9 mouse cellular contexts compared by ENCODE assay signal in genomic region chrX:20920249-20920843, GRCm38 (mm10). TPM values are rescaled to one million over a fixed set of nuclear protein-coding genes. Genes with fewer than 3 reads are reported as not detected.
DNase-seq lines count a peak whose midpoint lies in the region; ATAC-seq and TF ChIP-seq lines count a peak whose summit lies in the region.
"Had no signal": no experiment of that assay in that cellular context is flagged by ENCODE, and none has a peak within 500 bp of the region (broad histone marks: within the 10 kb centered on the region; RNA-seq: fewer than 3 reads in every experiment).

No protein-coding gene starts in this region.

- H3K4me1 ChIP-seq in heart, embryonic 14.5 days (ENCODE audit: control insufficient read depth in 2 of 2, insufficient read depth in 2 of 2, low read length in 2 of 2): no peaks in the 10 kb centered on the region
- no peaks in the 10 kb centered on the region for H3K4me1 ChIP-seq in brown adipose tissue, adult 24 weeks (ENCODE audit: control insufficient read depth, insufficient read depth, insufficient read length, low read length)
- H3K4me1 ChIP-seq in midbrain, postnatal 0 days (ENCODE audit: insufficient read depth, low read length): peaks cover 3% of the 10 kb centered on the region; the same call in 1 of the 2 replicates

- intact Hi-C loops in heart, postnatal 36 days (cut with DNase I): no loop called here

- no peak for DNase-seq in heart, postnatal 36 days
- peak; percentile 2 for DNase-seq in midbrain, postnatal 0 days (ENCODE audit: low spot score)
- no peak for DNase-seq in left cerebral cortex, adult 9 months (ENCODE audit: low spot score in 2 of 2)
- DNase-seq in adrenal gland, adult 2 months: no peak

- H3K4me2 ChIP-seq in heart, embryonic 14.5 days (ENCODE audit: low read length): peak overlapping the region; percentile 72
- peak overlapping the region; percentile 56 for H3K4me2 ChIP-seq in midbrain, postnatal 0 days (ENCODE audit: low read depth, low read length, poor library complexity, severe bottlenecking)

- peak overlapping the region; percentile 55 for H3ac ChIP-seq in C2C12 (ENCODE audit: control insufficient read depth, insufficient read length, low read depth)

- no peak for ATAC-seq in heart, embryonic 14.5 days (ENCODE audit: insufficient number of reproducible peaks, insufficient read depth, low FRiP score, low read depth)
- peak; percentile 24 for ATAC-seq in inflammation-experienced regulatory T-cells, adult 6 months
- peak; percentile 71 for ATAC-seq in midbrain, postnatal 0 days (ENCODE audit: low FRiP score)

- H3K79me2 ChIP-seq in C2C12 (ENCODE audit: control insufficient read depth, insufficient read depth): no peaks in the 10 kb centered on the region

- no peak overlapping the region for H3K27ac ChIP-seq in heart, embryonic 14.5 days (replicated peaks in 1 of 2; ENCODE audit: control insufficient read depth in 1 of 2, insufficient read depth in 1 of 2, low read depth in 2 of 2, low read length in 2 of 2)
- no peak overlapping the region for H3K27ac ChIP-seq in brown adipose tissue, adult 24 weeks (replicated peaks; ENCODE audit: low read depth, low read length)
- peak overlapping the region; percentile 77 for H3K27ac ChIP-seq in midbrain, postnatal 0 days (ENCODE audit: low read depth, low read length)

- no peak for TF ChIP-seq CTCF in C2C12 (IDR thresholded peaks at IDR 0.05; ENCODE audit: control insufficient read depth, insufficient read depth, insufficient read length)
- no peak; the same call in 1 of the 2 replicates for TF ChIP-seq CTCF in midbrain, postnatal 0 days (IDR thresholded peaks at IDR 0.05)

- H3K4me3 ChIP-seq in heart, embryonic 14.5 days (ENCODE audit: control insufficient read depth in 1 of 2, insufficient read depth in 1 of 2, low read depth in 1 of 2, low read length in 2 of 2): peak overlapping the region; percentile 41 to 49
- peak overlapping the region; percentile 30 for H3K4me3 ChIP-seq in C2C12 (ENCODE audit: insufficient read depth, poor library complexity, severe bottlenecking)
- peak overlapping the region; percentile 31 for H3K4me3 ChIP-seq in brown adipose tissue, adult 24 weeks (ENCODE audit: insufficient read depth, low read depth, low read length)
- H3K4me3 ChIP-seq in midbrain, postnatal 0 days (ENCODE audit: low read depth, low read length): peak overlapping the region; percentile 56

- peaks cover 5% of the 10 kb centered on the region for H3K27me3 ChIP-seq in heart, embryonic 14.5 days (ENCODE audit: control insufficient read depth, insufficient read depth, low read length)
- no peaks in the 10 kb centered on the region for H3K27me3 ChIP-seq in C2C12 (ENCODE audit: control insufficient read depth, insufficient read depth, insufficient read length)
- H3K27me3 ChIP-seq in midbrain, postnatal 0 days (ENCODE audit: insufficient read depth, low read length): no peaks in the 10 kb centered on the region

- 20% methylated on average over 33 of the region's 49 CpGs for WGBS in heart, embryonic 14.5 days
- WGBS in midbrain, postnatal 0 days: 21% methylated on average over 41 of the region's 49 CpGs

- H3K9me3 ChIP-seq in heart, embryonic 14.5 days (ENCODE audit: control insufficient read depth, low read length): no peaks in the 10 kb centered on the region
- no peaks in the 10 kb centered on the region for H3K9me3 ChIP-seq in midbrain, postnatal 0 days (ENCODE audit: low read length)

- H3K36me3 ChIP-seq in heart, embryonic 14.5 days (ENCODE audit: control insufficient read depth, insufficient read depth, low read length): no peaks in the 10 kb centered on the region
- H3K36me3 ChIP-seq in C2C12 (ENCODE audit: control insufficient read depth, insufficient read depth): no peaks in the 10 kb centered on the region
- H3K36me3 ChIP-seq in midbrain, postnatal 0 days (ENCODE audit: insufficient read depth, low read length): no peaks in the 10 kb centered on the region

- H3K79me3 ChIP-seq in C2C12 (ENCODE audit: low read depth): no peaks in the 10 kb centered on the region

- H3K9ac ChIP-seq in heart, embryonic 14.5 days (ENCODE audit: low read length): no peak overlapping the region; the same call in 1 of the 2 replicates
- peak overlapping the region; percentile 71 for H3K9ac ChIP-seq in midbrain, postnatal 0 days (replicated peaks; ENCODE audit: low read length, poor library complexity, severe bottlenecking)

TF ChIP-seq in C2C12, 6 proteins besides CTCF, POLR2A, EP300 and RAD21:
- TF ChIP-seq FOSL1 (IDR thresholded peaks at IDR 0.05; ENCODE audit: insufficient read depth, low read length, poor library complexity, severe bottlenecking) (no peak), MYOG (IDR thresholded peaks at IDR 0.05; ENCODE audit: control insufficient read depth, extremely low read depth, insufficient read length) (no peak), MAX (IDR thresholded peaks at IDR 0.05) (no peak), CEBPB (IDR thresholded peaks at IDR 0.05; ENCODE audit: low read depth) (no peak), USF1 (IDR thresholded peaks at IDR 0.05; ENCODE audit: low read depth) (no peak), MYOD1 (IDR thresholded peaks at IDR 0.05; ENCODE audit: control insufficient read depth, insufficient read length, low read depth) (no peak)

RNA-seq across cellular contexts. Expression of gene Syn1, which starts 0.5 kb away (rescaled TPM):
- polyA plus RNA-seq in heart, embryonic 14.5 days (2014; fragmentation: Nextera tagmentation; extraction: Ambion mirVana): 0.08 and 0.38 TPM in 2 replicates
- under 1 TPM; 0.16 to 0.22 TPM for total RNA-seq in heart, postnatal 36 days (2021)
- 6.1 TPM for polyA plus RNA-seq in C2C12 (2012; fragmentation: generic; extraction: Trizol)
- not detected in 2 replicates for polyA plus RNA-seq in brown adipose tissue, adult 24 weeks (2012; ENCODE audit: insufficient read depth, insufficient read length, missing spikeins)
- polyA plus RNA-seq in inflammation-experienced regulatory T-cells, adult 6 months (2017; shearing (Covaris generic)): not detected
- total RNA-seq in midbrain, postnatal 0 days (2014; rRNA removed): 60.9 and 70.8 TPM in 2 replicates
- polyA plus RNA-seq in midbrain, postnatal 0 days (2015; fragmentation: Nextera tagmentation; extraction: Ambion mirVana): 113 and 115 TPM in 2 replicates
- total RNA-seq in adrenal gland, adult 2 months (2021): 10 to 100 TPM in 1 of 2 experiments, 1 to 10 TPM in 1; 8.1 to 12.4 TPM
- polyA plus RNA-seq in adrenal gland, adult 2 months (2012; rRNA removed): 11.4 and 12.2 TPM in 2 replicates

RNA-seq across cellular contexts. Expression of gene Cfp, which starts 11.0 kb away (rescaled TPM):
- polyA plus RNA-seq in heart, embryonic 14.5 days (2014; fragmentation: Nextera tagmentation; extraction: Ambion mirVana): 2.5 and 4.3 TPM in 2 replicates
- 10 to 100 TPM; 10.9 to 11.5 TPM for total RNA-seq in heart, postnatal 36 days (2021)
- 1.2 TPM for polyA plus RNA-seq in C2C12 (2012; fragmentation: generic; extraction: Trizol)
- polyA plus RNA-seq in brown adipose tissue, adult 24 weeks (2012; ENCODE audit: insufficient read depth, insufficient read length, missing spikeins): 9.0 and 13.0 TPM in 2 replicates
- 1 to 10 TPM; 4.7 to 6.6 (median 6.3) TPM for polyA plus RNA-seq in inflammation-experienced regulatory T-cells, adult 6 months (2017; shearing (Covaris generic))
- 7.7 and 8.4 TPM in 2 replicates for total RNA-seq in midbrain, postnatal 0 days (2014; rRNA removed)
- 3.1 and 3.2 TPM in 2 replicates for polyA plus RNA-seq in midbrain, postnatal 0 days (2015; fragmentation: Nextera tagmentation; extraction: Ambion mirVana)
- total RNA-seq in adrenal gland, adult 2 months (2021): 10 to 100 TPM; 11.6 to 12.1 TPM
- polyA plus RNA-seq in adrenal gland, adult 2 months (2012; rRNA removed): 23.6 and 24.0 TPM in 2 replicates

RNA-seq across cellular contexts. Expression of gene Elk1, which starts 30.1 kb away (rescaled TPM):
- polyA plus RNA-seq in heart, embryonic 14.5 days (2014; fragmentation: Nextera tagmentation; extraction: Ambion mirVana): 5.3 and 7.1 TPM in 2 replicates
- 1 to 10 TPM; 9.6 to 9.9 TPM for total RNA-seq in heart, postnatal 36 days (2021)
- 14.4 TPM for polyA plus RNA-seq in C2C12 (2012; fragmentation: generic; extraction: Trizol)
- 5.5 and 8.8 TPM in 2 replicates for polyA plus RNA-seq in brown adipose tissue, adult 24 weeks (2012; ENCODE audit: insufficient read depth, insufficient read length, missing spikeins)
- 1 to 10 TPM; 3.2 to 6.3 (median 3.4) TPM for polyA plus RNA-seq in inflammation-experienced regulatory T-cells, adult 6 months (2017; shearing (Covaris generic))
- 31.7 and 38.4 TPM in 2 replicates for total RNA-seq in midbrain, postnatal 0 days (2014; rRNA removed)
- polyA plus RNA-seq in midbrain, postnatal 0 days (2015; fragmentation: Nextera tagmentation; extraction: Ambion mirVana): 15.4 and 16.7 TPM in 2 replicates
- 10 to 100 TPM; 14.6 to 16.5 TPM for total RNA-seq in adrenal gland, adult 2 months (2021)
- 34.3 and 35.0 TPM in 2 replicates for polyA plus RNA-seq in adrenal gland, adult 2 months (2012; rRNA removed)

RNA-seq across cellular contexts. Expression of gene Uxt, which starts 41.5 kb away (rescaled TPM):
- polyA plus RNA-seq in heart, embryonic 14.5 days (2014; fragmentation: Nextera tagmentation; extraction: Ambion mirVana): 51.1 and 52.6 TPM in 2 replicates
- total RNA-seq in heart, postnatal 36 days (2021): 10 to 100 TPM; 33.6 to 36.0 TPM
- 46.5 TPM for polyA plus RNA-seq in C2C12 (2012; fragmentation: generic; extraction: Trizol)
- polyA plus RNA-seq in brown adipose tissue, adult 24 weeks (2012; ENCODE audit: insufficient read depth, insufficient read length, missing spikeins): 103 and 122 TPM in 2 replicates
- polyA plus RNA-seq in inflammation-experienced regulatory T-cells, adult 6 months (2017; shearing (Covaris generic)): 10 to 100 TPM; 34.8 to 45.2 (median 42.1) TPM
- total RNA-seq in midbrain, postnatal 0 days (2014; rRNA removed): 11.8 and 14.1 TPM in 2 replicates
- 22.4 and 22.7 TPM in 2 replicates for polyA plus RNA-seq in midbrain, postnatal 0 days (2015; fragmentation: Nextera tagmentation; extraction: Ambion mirVana)
- 10 to 100 TPM; 35.9 to 42.6 TPM for total RNA-seq in adrenal gland, adult 2 months (2021)
- 6.9 TPM in 2 replicates for polyA plus RNA-seq in adrenal gland, adult 2 months (2012; rRNA removed)

RNA-seq across cellular contexts. Expression of gene Timp1, which starts 50.4 kb away (rescaled TPM):
- polyA plus RNA-seq in heart, embryonic 14.5 days (2014; fragmentation: Nextera tagmentation; extraction: Ambion mirVana): 32.3 and 33.8 TPM in 2 replicates
- 1 to 10 TPM; 2.6 to 5.0 TPM for total RNA-seq in heart, postnatal 36 days (2021)
- polyA plus RNA-seq in C2C12 (2012; fragmentation: generic; extraction: Trizol): 466 TPM
- not detected in 2 replicates for polyA plus RNA-seq in brown adipose tissue, adult 24 weeks (2012; ENCODE audit: insufficient read depth, insufficient read length, missing spikeins)
- not detected for polyA plus RNA-seq in inflammation-experienced regulatory T-cells, adult 6 months (2017; shearing (Covaris generic))
- total RNA-seq in midbrain, postnatal 0 days (2014; rRNA removed): 3.8 and 9.3 TPM in 2 replicates
- polyA plus RNA-seq in midbrain, postnatal 0 days (2015; fragmentation: Nextera tagmentation; extraction: Ambion mirVana): 3.2 and 4.1 TPM in 2 replicates
- total RNA-seq in adrenal gland, adult 2 months (2021): 10 to 100 TPM; 20.7 to 45.5 TPM
- 34.9 and 39.0 TPM in 2 replicates for polyA plus RNA-seq in adrenal gland, adult 2 months (2012; rRNA removed)
- total RNA-seq: layer of hippocampus, adult 18-20 months had no signal
